Mouse (Mus musculus) liver, embryonic 13.5 days (tissue): ENCODE data around the gene Nfil3. TPM values are rescaled to one million over a fixed set of nuclear protein-coding genes. Genes with fewer than 3 reads are reported as not detected.

ENCODE experiments used
- ATAC-seq: fragments of 200-750 bp; cut with Nextera tagmentation; 2 replicates; pipeline ENCODE4 v1.8.0; 2017; ENCODE audit warnings: low read depth, mild to moderate bottlenecking, moderate number of reproducible peaks, moderate library complexity
- DNase-seq: peaks from one replicate; pipeline ENCODE4 v3.0.0; 2022
- H3K27ac ChIP-seq: fragments of 300-500 bp; sonication (generic); 2 replicates; pipeline ENCODE4 v1.5.1; 2015; ENCODE audit warnings: moderate library complexity, mild to moderate bottlenecking, inconsistent platforms
- H3K27me3 ChIP-seq: fragments of 300-500 bp; sonication (generic); 2 replicates; pipeline ENCODE4 v1.6.1; 2015; ENCODE audit warnings: mild to moderate bottlenecking, inconsistent platforms
- H3K36me3 ChIP-seq: fragments of 300-500 bp; sonication (generic); 2 replicates; pipeline ENCODE4 v1.6.1; 2015; ENCODE audit warnings: mild to moderate bottlenecking, inconsistent platforms
- H3K4me1 ChIP-seq: fragments of 300-500 bp; sonication (generic); replicated peaks from 2 replicates; pipeline ENCODE4 v1.6.1; 2015; ENCODE audit warnings: inconsistent platforms
- H3K4me2 ChIP-seq: fragments of 300-500 bp; sonication (generic); 2 replicates; pipeline ENCODE4 v1.6.1; 2015; ENCODE audit warnings: inconsistent platforms, mild to moderate bottlenecking, moderate library complexity
- H3K4me3 ChIP-seq: fragments of 300-500 bp; sonication (generic); replicated peaks from 2 replicates; pipeline ENCODE4 v1.5.1; 2015; ENCODE audit warnings: mild to moderate bottlenecking, inconsistent platforms
- H3K9ac ChIP-seq: fragments of 300-500 bp; sonication (generic); 2 replicates; pipeline ENCODE4 v1.6.1; 2015; ENCODE audit warnings: mild to moderate bottlenecking, inconsistent platforms
- H3K9me3 ChIP-seq: fragments of 300-500 bp; sonication (generic); replicated peaks from 2 replicates; pipeline ENCODE4 v1.6.1; 2016; ENCODE audit warnings: inconsistent platforms
- WGBS: fragments of 180-500 bp; shearing (Covaris S2); methylation state at CpG from one replicate; pipeline ENCODE4 v1.1.7; 2015; ENCODE audit not compliant: insufficient replicate concordance; 5-methylcytosine and 5-hydroxymethylcytosine counted together
- polyA plus RNA-seq: library from polyadenylated mRNA; unstranded; fragments of >200 nt; fragmentation: Nextera tagmentation; extraction: Ambion mirVana; gene quantifications from 2 replicates; pipeline ENCODE4 v1.2.1, GENCODE M21; 2015

Gene Nfil3
- polyA plus RNA-seq, 1 experiment from 2014 or later, result 3.6 TPM

- DNase-seq, result no peak
- H3K27me3 ChIP-seq, result peaks cover 18% of the 10 kb centered on the region
- H3K27ac ChIP-seq, result no peak overlapping the region
- 77% methylated on average over 3 of the region's 3 CpGs for WGBS
- H3K36me3 ChIP-seq, result peaks cover 4% of the 10 kb centered on the region; the same call in 1 of the 2 replicates
- no peak for ATAC-seq
- no peak overlapping the region for H3K4me3 ChIP-seq
- no peak overlapping the region for H3K4me2 ChIP-seq
- H3K4me1 ChIP-seq, result peaks cover 20% of the 10 kb centered on the region
- no peak overlapping the region for H3K9ac ChIP-seq
- no peaks in the 10 kb centered on the region for H3K9me3 ChIP-seq
Measured at GRCm38 (mm10) chr13:52972626-52973025, 8.2 kb downstream of the Nfil3 start.

GRCm38 (mm10) chr13:52970876-52971275, 10.0 kb downstream of the Nfil3 start:
- no peak overlapping the region for H3K27ac ChIP-seq
- no peak overlapping the region for H3K9ac ChIP-seq
- no peak overlapping the region for H3K4me2 ChIP-seq
- WGBS, result 59% methylated on average over 6 of the region's 6 CpGs
- H3K36me3 ChIP-seq, result peaks cover 20% of the 10 kb centered on the region
- H3K4me3 ChIP-seq, result no peak overlapping the region
- no peak for ATAC-seq
- DNase-seq, result no peak
- H3K9me3 ChIP-seq, result no peaks in the 10 kb centered on the region
- H3K4me1 ChIP-seq, result peaks cover 8% of the 10 kb centered on the region
- 0 out of 2 replicates have a peak, but pooled peaks cover 4% of the 10 kb centered on the region for H3K27me3 ChIP-seq

GRCm38 (mm10) chr13:52962922-52963321, 18.0 kb downstream of the Nfil3 start:
- H3K4me1 ChIP-seq, result no peaks in the 10 kb centered on the region
- H3K4me2 ChIP-seq, result no peak overlapping the region
- H3K9me3 ChIP-seq, result no peaks in the 10 kb centered on the region
- peaks cover 19% of the 10 kb centered on the region for H3K36me3 ChIP-seq
- H3K9ac ChIP-seq, result no peak overlapping the region
- no peak overlapping the region for H3K4me3 ChIP-seq
- no peak for ATAC-seq
- no peak overlapping the region for H3K27ac ChIP-seq
- H3K27me3 ChIP-seq, result no peaks in the 10 kb centered on the region
- WGBS, result 62% methylated on average over 4 of the region's 4 CpGs
- DNase-seq, result no peak

- Histone ChIP-seq H3K9me3 (no peaks in the 10 kb centered on the region), H3K27ac (no peak overlapping the region), H3K9ac (no peak overlapping the region), H3K27me3 (no peaks in the 10 kb centered on the region), H3K4me1 (no peaks in the 10 kb centered on the region), H3K36me3 (peaks cover 13% of the 10 kb centered on the region), H3K4me2 (no peak overlapping the region), H3K4me3 (no peak overlapping the region)
- no peak for DNase-seq
- 60% methylated on average over 6 of the region's 6 CpGs for WGBS
- ATAC-seq, result no peak
Measured at GRCm38 (mm10) chr13:52962361-52962760, 18.5 kb downstream of the Nfil3 start.

- no peaks in the 10 kb centered on the region for H3K27me3 ChIP-seq
- H3K9me3 ChIP-seq, result no peaks in the 10 kb centered on the region
- WGBS, result 66% methylated on average over 6 of the region's 6 CpGs
- DNase-seq (no peak), ATAC-seq (no peak)
- no peak overlapping the region for H3K27ac ChIP-seq
- no peaks in the 10 kb centered on the region for H3K36me3 ChIP-seq
- no peak overlapping the region for H3K4me3 ChIP-seq
- no peaks in the 10 kb centered on the region for H3K4me1 ChIP-seq
- no peak overlapping the region for H3K4me2 ChIP-seq
- no peak overlapping the region for H3K9ac ChIP-seq
Measured at GRCm38 (mm10) chr13:52953779-52954553, 26.9 kb downstream of the Nfil3 start.

GRCm38 (mm10) chr13:52949211-52949610, 31.7 kb downstream of the Nfil3 start:
- Histone ChIP-seq H3K27me3 (no peaks in the 10 kb centered on the region), H3K9me3 (no peaks in the 10 kb centered on the region), H3K27ac (no peak overlapping the region), H3K9ac (no peak overlapping the region), H3K4me1 (no peaks in the 10 kb centered on the region), H3K36me3 (no peaks in the 10 kb centered on the region), H3K4me2 (no peak overlapping the region), H3K4me3 (no peak overlapping the region)
- ATAC-seq (no peak), DNase-seq (no peak)
- 73% methylated on average over 3 of the region's 3 CpGs for WGBS

- Histone ChIP-seq H3K4me1 (no peaks in the 10 kb centered on the region), H3K4me3 (no peak overlapping the region), H3K4me2 (no peak overlapping the region), H3K27me3 (no peaks in the 10 kb centered on the region), H3K9ac (no peak overlapping the region), H3K27ac (no peak overlapping the region), H3K9me3 (no peaks in the 10 kb centered on the region), H3K36me3 (no peaks in the 10 kb centered on the region)
- DNase-seq, result no peak
- no peak for ATAC-seq
- WGBS, result 63% methylated on average over 4 of the region's 4 CpGs
Measured at GRCm38 (mm10) chr13:52947545-52947944, 33.3 kb downstream of the Nfil3 start.

GRCm38 (mm10) chr13:52945769-52946168, 35.1 kb downstream of the Nfil3 start:
- Histone ChIP-seq H3K4me2 (no peak overlapping the region), H3K36me3 (no peaks in the 10 kb centered on the region), H3K9ac (no peak overlapping the region), H3K27ac (no peak overlapping the region), H3K4me3 (no peak overlapping the region), H3K9me3 (no peaks in the 10 kb centered on the region), H3K4me1 (no peaks in the 10 kb centered on the region), H3K27me3 (no peaks in the 10 kb centered on the region)
- no peak for DNase-seq
- ATAC-seq, result no peak
- 74% methylated on average over 9 of the region's 9 CpGs for WGBS

- DNase-seq, result no peak
- H3K27me3 ChIP-seq, result no peaks in the 10 kb centered on the region
- no peaks in the 10 kb centered on the region for H3K9me3 ChIP-seq
- no peak overlapping the region for H3K4me3 ChIP-seq
- H3K4me1 ChIP-seq, result no peaks in the 10 kb centered on the region
- ATAC-seq, result no peak
- no peak overlapping the region for H3K4me2 ChIP-seq
- no peak overlapping the region for H3K27ac ChIP-seq
- WGBS, result 39% methylated on average over 4 of the region's 4 CpGs
- H3K9ac ChIP-seq, result no peak overlapping the region
- no peaks in the 10 kb centered on the region for H3K36me3 ChIP-seq
Measured at GRCm38 (mm10) chr13:52944116-52944515, 36.8 kb downstream of the Nfil3 start.

- no peak overlapping the region for H3K4me3 ChIP-seq
- H3K36me3 ChIP-seq, result no peaks in the 10 kb centered on the region
- WGBS, result 76% methylated on average over 1 of the region's 1 CpGs
- no peak overlapping the region for H3K9ac ChIP-seq
- H3K4me1 ChIP-seq, result no peaks in the 10 kb centered on the region
- DNase-seq (no peak), ATAC-seq (no peak)
- no peaks in the 10 kb centered on the region for H3K27me3 ChIP-seq
- H3K4me2 ChIP-seq, result no peak overlapping the region
- no peaks in the 10 kb centered on the region for H3K9me3 ChIP-seq
- no peak overlapping the region for H3K27ac ChIP-seq
Measured at GRCm38 (mm10) chr13:52942876-52943388, 37.9 kb downstream of the Nfil3 start.

- Histone ChIP-seq H3K27ac (no peak overlapping the region), H3K36me3 (no peaks in the 10 kb centered on the region), H3K4me2 (no peak overlapping the region), H3K4me3 (no peak overlapping the region), H3K27me3 (no peaks in the 10 kb centered on the region), H3K9ac (no peak overlapping the region), H3K4me1 (no peaks in the 10 kb centered on the region), H3K9me3 (no peaks in the 10 kb centered on the region)
- no peak for ATAC-seq
- no peak for DNase-seq
- WGBS, result 68% methylated on average over 7 of the region's 7 CpGs
Measured at GRCm38 (mm10) chr13:52940956-52941355, 39.9 kb downstream of the Nfil3 start.

- no peak overlapping the region for H3K27ac ChIP-seq
- WGBS, result 56% methylated on average over 10 of the region's 10 CpGs
- H3K36me3 ChIP-seq, result no peaks in the 10 kb centered on the region
- 0 out of 2 replicates have a peak, but pooled peaks cover 5% of the 10 kb centered on the region for H3K27me3 ChIP-seq
- DNase-seq (no peak), ATAC-seq (no peak)
- no peak overlapping the region for H3K4me2 ChIP-seq
- H3K4me3 ChIP-seq, result no peak overlapping the region
- no peak overlapping the region for H3K9ac ChIP-seq
- H3K9me3 ChIP-seq, result no peaks in the 10 kb centered on the region
- peaks cover 26% of the 10 kb centered on the region for H3K4me1 ChIP-seq
Measured at GRCm38 (mm10) chr13:52930582-52930981, 50.3 kb downstream of the Nfil3 start.
